Mouse (Mus musculus): ENCODE measurements at regions not wholly inside any gene's neighbourhood (a gene's known extent, or its start where the extent isn't known, plus 50 kb on each side); places are given as distances from the start of the nearest gene placed in this dataset.

- DNase-seq = no peak
Measured at GRCm38 (mm10) chr16:18683556-18683955, 53.8 kb upstream of the Sept5 start.

- DNase-seq = peak; percentile 22
Measured at GRCm38 (mm10) chr16:18686044-18686761, 56.4 kb upstream of the Sept5 start.

- DNase-seq = peak; percentile 93
Measured at GRCm38 (mm10) chr16:18686916-18687315, 57.2 kb upstream of the Sept5 start.

- DNase-seq = peak; percentile 72
Measured at GRCm38 (mm10) chr16:18687367-18687766, 57.6 kb upstream of the Sept5 start.

- no peak for DNase-seq
Measured at GRCm38 (mm10) chr16:18695596-18695995, 65.8 kb upstream of the Sept5 start.

- DNase-seq = peak; percentile 72
Measured at GRCm38 (mm10) chr16:18696074-18696819, 66.5 kb upstream of the Sept5 start.

- DNase-seq = no peak
Measured at GRCm38 (mm10) chr16:18696820-18697168, 67.0 kb upstream of the Sept5 start.

- no peak for DNase-seq
Measured at GRCm38 (mm10) chr16:18704126-18704525, 72.5 kb upstream of the Cldn5 start.

- no peak for DNase-seq
Measured at GRCm38 (mm10) chr16:18705028-18705648, 71.5 kb upstream of the Cldn5 start.

- no peak for DNase-seq
Measured at GRCm38 (mm10) chr16:18711637-18712125, 65.0 kb upstream of the Cldn5 start.

GRCm38 (mm10) chr16:18713017-18713416 is 63.6 kb upstream of the Cldn5 start:
- DNase-seq = no peak

- no peak for DNase-seq
Measured at GRCm38 (mm10) chr16:18715381-18715780, 61.3 kb upstream of the Cldn5 start.

- no peak for DNase-seq
Measured at GRCm38 (mm10) chr16:18718040-18718439, 58.6 kb upstream of the Cldn5 start.

- no peak for DNase-seq
Measured at GRCm38 (mm10) chr16:18720433-18721233, 56.0 kb upstream of the Cldn5 start.

- DNase-seq = no peak
Measured at GRCm38 (mm10) chr16:18723186-18723843, 53.3 kb upstream of the Cldn5 start.

GRCm38 (mm10) chr16:18723874-18724273 is 52.8 kb upstream of the Cldn5 start:
- DNase-seq = no peak

GRCm38 (mm10) chr16:18724706-18725105 is 51.9 kb upstream of the Cldn5 start:
- DNase-seq = no peak
